Mouse (Mus musculus) MEL (cell line): ENCODE results near the gene Wbp2. TPM values are rescaled to one million over a fixed set of nuclear protein-coding genes. Genes with fewer than 3 reads are reported as not detected.

Experiments
- DNase-seq: peaks from one replicate; pipeline ENCODE4 v3.0.0; 2011; ENCODE audit warnings: low read depth, low spot score
- H3K27ac ChIP-seq: 2 replicates; pipeline ENCODE4 v1.5.1; 2012; ENCODE audit warnings: low read depth, mild to moderate bottlenecking, control low read depth, low read length, moderate library complexity; ENCODE audit not compliant: control insufficient read depth
- H3K27me3 ChIP-seq, 2 experiments: fragments of 150-350 bp in 1 of 2; sonication (generic) in 1 of 2; 2 replicates each; pipeline ENCODE4 v1.6.1; 2012; ENCODE audit warnings: low read length in 2 of 2, mild to moderate bottlenecking in 2 of 2, improper control_type of control experiment in 1 of 2, moderate library complexity in 1 of 2; ENCODE audit not compliant: insufficient read depth in 2 of 2, control insufficient read depth in 1 of 2
- H3K36me3 ChIP-seq, 2 experiments: 2 replicates each; pipeline ENCODE4 v1.6.1; 2012 to 2014; ENCODE audit warnings: low read length in 2 of 2, improper control_type of control experiment in 1 of 2, inconsistent platforms in 1 of 2, mild to moderate bottlenecking in 1 of 2; ENCODE audit not compliant: insufficient read depth in 2 of 2, control insufficient read depth in 1 of 2
- H3K4me1 ChIP-seq, 2 experiments: fragments of 150-350 bp in 1 of 2; sonication (generic) in 1 of 2; 2 replicates each; pipeline ENCODE4 v1.6.1; 2012; ENCODE audit warnings: low read length in 2 of 2, improper control_type of control experiment in 1 of 2, mild to moderate bottlenecking in 1 of 2; ENCODE audit not compliant: insufficient read depth in 2 of 2, control insufficient read depth in 1 of 2
- H3K4me3 ChIP-seq, 2 experiments: fragments of 150-350 bp in 1 of 2; sonication (generic) in 1 of 2; 2 replicates each; pipeline ENCODE4 v1.5.1; 2012; ENCODE audit warnings: low read depth in 2 of 2, low read length in 2 of 2, mild to moderate bottlenecking in 2 of 2, moderate library complexity in 2 of 2, control low read depth in 1 of 2, improper control_type of control experiment in 1 of 2; ENCODE audit not compliant: control insufficient read depth in 1 of 2, insufficient read depth in 1 of 2
- H3K79me2 ChIP-seq: 2 replicates; pipeline ENCODE4 v1.6.1; 2012; ENCODE audit warnings: mild to moderate bottlenecking, low read length, moderate library complexity; ENCODE audit not compliant: control insufficient read depth, poor library complexity, insufficient read depth
- H3K9ac ChIP-seq: 2 replicates; pipeline ENCODE4 v1.6.1; 2012; ENCODE audit warnings: low read depth, mild to moderate bottlenecking, control low read depth, low read length, moderate library complexity; ENCODE audit not compliant: control insufficient read depth, poor library complexity, severe bottlenecking
- H3K9me3 ChIP-seq: fragments of 150-350 bp; sonication (generic); replicated peaks from 2 replicates; pipeline ENCODE4 v1.6.1; 2012; ENCODE audit warnings: mild to moderate bottlenecking, low read length, improper control_type of control experiment, moderate library complexity; ENCODE audit not compliant: insufficient read depth
- CHD2 ChIP-seq: IDR thresholded peaks from 2 replicates; pipeline ENCODE4 v1.6.1; 2011; ENCODE audit warnings: low read length, improper control_type of control experiment
- CTCF ChIP-seq, 3 experiments: IDR thresholded peaks in 2 of 3; conservative IDR thresholded peaks in 1 of 3; 2 replicates each; pipeline ENCODE4 v1.5.1; 2011 to 2012; ENCODE audit warnings: low read length in 3 of 3, low read depth in 2 of 3, mild to moderate bottlenecking in 2 of 3, improper control_type of control experiment in 1 of 3, inconsistent platforms in 1 of 3, mixed read lengths in 1 of 3, moderate library complexity in 1 of 3; ENCODE audit not compliant: control insufficient read depth in 1 of 3, insufficient read depth in 1 of 3, poor library complexity in 1 of 3, severe bottlenecking in 1 of 3
- ELF1 ChIP-seq: IDR thresholded peaks from 2 replicates; pipeline ENCODE4 v1.6.1; 2014; ENCODE audit warnings: low read depth, mild to moderate bottlenecking, inconsistent platforms, low read length, improper control_type of control experiment, moderate library complexity
- EP300 ChIP-seq, 2 experiments: IDR thresholded peaks; 2 replicates each; pipeline ENCODE4 v1.6.1; 2011; ENCODE audit warnings: improper control_type of control experiment in 2 of 2, low read length in 2 of 2, low read depth in 1 of 2, mild to moderate bottlenecking in 1 of 2
- ETS1 ChIP-seq: IDR thresholded peaks from 2 replicates; pipeline ENCODE4 v1.6.1; 2012; ENCODE audit warnings: low read depth, mild to moderate bottlenecking, inconsistent platforms, low read length, improper control_type of control experiment, moderate library complexity
- GATA1 ChIP-seq: IDR thresholded peaks from 2 replicates; pipeline ENCODE4 v1.6.1; 2011; ENCODE audit warnings: low read depth, low read length, improper control_type of control experiment
- HCFC1 ChIP-seq: IDR thresholded peaks from 2 replicates; pipeline ENCODE4 v1.6.1; 2012; ENCODE audit warnings: low read depth, mild to moderate bottlenecking, inconsistent platforms, low read length, improper control_type of control experiment, moderate library complexity
- JUND ChIP-seq: IDR thresholded peaks from 2 replicates; pipeline ENCODE4 v1.6.1; 2011; ENCODE audit warnings: low read depth, mild to moderate bottlenecking, improper control_type of control experiment, low read length
- KAT2A ChIP-seq: conservative IDR thresholded peaks from 2 replicates; pipeline ENCODE4 v1.6.1; 2012; ENCODE audit warnings: low read depth, low read length, improper control_type of control experiment, inconsistent platforms
- MAFK ChIP-seq: IDR thresholded peaks from 2 replicates; pipeline ENCODE4 v1.6.1; 2011; ENCODE audit warnings: low read depth, mild to moderate bottlenecking, low read length, improper control_type of control experiment, borderline replicate concordance
- MAX ChIP-seq: IDR thresholded peaks from 2 replicates; pipeline ENCODE4 v1.6.1; 2011; ENCODE audit warnings: low read length, improper control_type of control experiment
- MAZ ChIP-seq: IDR thresholded peaks from 2 replicates; pipeline ENCODE4 v1.6.1; 2012; ENCODE audit warnings: low read depth, mild to moderate bottlenecking, inconsistent platforms, low read length, improper control_type of control experiment
- MXI1 ChIP-seq: IDR thresholded peaks from 2 replicates; pipeline ENCODE4 v1.6.1; 2011; ENCODE audit warnings: mild to moderate bottlenecking, low read depth, low read length, improper control_type of control experiment
- MYC ChIP-seq: IDR thresholded peaks from 2 replicates; pipeline ENCODE4 v1.6.1; 2011; ENCODE audit warnings: low read depth, mild to moderate bottlenecking, low read length, improper control_type of control experiment, moderate library complexity
- NELFE ChIP-seq: IDR thresholded peaks from 2 replicates; pipeline ENCODE4 v1.6.1; 2011; ENCODE audit warnings: low read depth, low read length, improper control_type of control experiment
- RCOR1 ChIP-seq: IDR thresholded peaks from 2 replicates; pipeline ENCODE4 v1.6.1; 2012; ENCODE audit warnings: low read depth, mild to moderate bottlenecking, inconsistent platforms, low read length, improper control_type of control experiment
- SIN3A ChIP-seq: IDR thresholded peaks from 2 replicates; pipeline ENCODE4 v1.6.1; 2012; ENCODE audit warnings: low read length, improper control_type of control experiment, inconsistent platforms
- SMC3 ChIP-seq: IDR thresholded peaks from 2 replicates; pipeline ENCODE4 v1.6.1; 2011; ENCODE audit warnings: low read depth, low read length, improper control_type of control experiment
- TAL1 ChIP-seq: IDR thresholded peaks from 2 replicates; pipeline ENCODE4 v1.6.1; 2012; ENCODE audit warnings: mild to moderate bottlenecking, inconsistent platforms, low read length, moderate library complexity, mixed read lengths
- TBP ChIP-seq: IDR thresholded peaks from 2 replicates; pipeline ENCODE4 v1.8.0; 2011; ENCODE audit warnings: low read depth, low read length, improper control_type of control experiment
- TCF12 ChIP-seq: IDR thresholded peaks from 2 replicates; pipeline ENCODE4 v1.6.1; 2014; ENCODE audit warnings: low read depth, mild to moderate bottlenecking, inconsistent platforms, low read length, improper control_type of control experiment, moderate library complexity
- USF1 ChIP-seq: IDR thresholded peaks from 2 replicates; pipeline ENCODE4 v1.6.1; 2014; ENCODE audit warnings: low read depth, mild to moderate bottlenecking, inconsistent platforms, low read length, improper control_type of control experiment, moderate library complexity
- ZKSCAN1 ChIP-seq: IDR thresholded peaks from 2 replicates; pipeline ENCODE4 v1.6.1; 2012; ENCODE audit warnings: low read depth, mild to moderate bottlenecking, inconsistent platforms, low read length, improper control_type of control experiment, moderate library complexity
- ZMIZ1 ChIP-seq: IDR thresholded peaks from 2 replicates; pipeline ENCODE4 v1.6.1; 2012; ENCODE audit warnings: low read depth, mild to moderate bottlenecking, inconsistent platforms, low read length, improper control_type of control experiment, moderate library complexity
- ZNF384 ChIP-seq: IDR thresholded peaks from 2 replicates; pipeline ENCODE4 v1.6.1; 2012; ENCODE audit warnings: low read depth, mild to moderate bottlenecking, inconsistent platforms, low read length, improper control_type of control experiment
- polyA plus RNA-seq, 2 experiments: library from polyadenylated mRNA; stranded (reverse) in 1 of 2; unstranded in 1 of 2; fragments of >175 nt in 1 of 2; fragments of >200 nt in 1 of 2; gene quantifications; 2 replicates each; pipeline versions ENCODE4 v1.2.1 to v1.2.4; 2012; ENCODE audit warnings: low replicate concordance in 2 of 2, low read depth in 1 of 2; ENCODE audit not compliant: insufficient read length in 2 of 2, insufficient read depth in 1 of 2, missing spikeins in 1 of 2
- total RNA-seq: library from RNA; depleted of rRNA; stranded (reverse); fragments of 300-350 nt; gene quantifications from 2 replicates; pipeline ENCODE4 v1.2.3, GENCODE M21; 2012

The Wbp2 gene
- total and polyA plus RNA-seq, 3 experiments: 16.5 to 75.8 TPM; not detected in 1

DNA sequence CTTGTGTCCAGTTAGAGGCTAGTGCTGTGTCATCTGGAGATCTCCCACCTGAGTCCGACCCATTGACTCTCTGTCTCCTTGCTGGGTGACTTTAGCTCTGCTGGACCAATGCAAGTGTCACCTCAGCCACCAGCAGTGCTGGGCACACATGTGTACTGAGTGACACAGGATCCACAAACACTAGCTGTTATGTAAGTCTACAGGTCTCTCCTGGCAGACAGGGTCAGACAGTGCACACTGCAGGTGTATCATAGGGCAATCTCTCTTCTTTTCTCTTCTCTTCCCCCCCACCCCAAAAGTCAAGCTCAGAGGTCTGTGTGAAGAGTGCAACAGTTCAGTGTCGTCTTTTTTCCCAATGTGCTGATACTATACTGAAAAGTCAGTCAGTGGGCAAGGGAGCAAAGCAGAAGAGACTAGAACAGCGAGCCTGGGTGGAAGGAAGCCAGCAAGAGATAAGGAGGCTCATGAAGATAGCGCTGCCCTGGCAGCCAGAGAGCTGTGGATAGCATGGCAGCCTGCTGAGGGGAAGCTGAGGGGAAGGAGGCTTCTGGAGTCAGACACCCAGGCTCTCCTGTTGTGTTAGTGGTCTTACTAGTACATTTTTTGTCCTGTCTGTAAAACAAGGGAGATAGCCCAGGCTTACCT is 29.4 kb downstream of the Wbp2 start:
- Histone ChIP-seq H3K4me1 (peaks cover 21 to 48% of the 10 kb centered on the region in 2 experiments), H3K36me3 (peaks cover 26 to 35% of the 10 kb centered on the region in 2 experiments), H3K9me3 (no peaks in the 10 kb centered on the region), H3K27me3 (no peaks in the 10 kb centered on the region), H3K9ac (peak overlapping the region; percentile 22), H3K79me2 (no peaks in the 10 kb centered on the region)
- TF ChIP-seq MYC (peak; percentile 80; the same call in 1 of the 2 replicates), TAL1 (peak; percentile 57; the same call in 1 of the 2 replicates), ELF1 (peak; percentile 51; the same call in 1 of the 2 replicates), EP300 (IDR thresholded peaks at IDR 0.05; ENCODE audit: low read depth in 1 of 2, low read length in 2 of 2) (peak; percentile 87 to 94), ZMIZ1 (peak; percentile 49; the same call in 1 of the 2 replicates), CTCF (IDR thresholded peaks at IDR 0.05 in 2 of 3, conservative IDR thresholded peaks at IDR 0.05 in 1 of 3; ENCODE audit: control insufficient read depth in 1 of 3, insufficient read depth in 1 of 3, low read depth in 2 of 3, low read length in 3 of 3, poor library complexity in 1 of 3, severe bottlenecking in 1 of 3) (no peak), CHD2 (no peak; the same call in 1 of the 2 replicates), HCFC1 (peak; percentile 67), RCOR1 (peak; percentile 78), SMC3 (peak; percentile 27; the same call in 1 of the 2 replicates), TCF12 (peak; percentile 82), NELFE (peak; percentile 15; the same call in 1 of the 2 replicates), TBP (peak; percentile 65), USF1 (peak; percentile 49; the same call in 1 of the 2 replicates), MAFK (0 out of 2 replicates have a peak, but pooled peaks have one; percentile 23), ETS1 (peak; percentile 91), SIN3A (peak; percentile 85), KAT2A (no peak), MAX (peak; percentile 45; the same call in 1 of the 2 replicates), ZKSCAN1 (no peak), GATA1 (peak; percentile 99), JUND (no peak), MAZ (peak; percentile 61), ZNF384 (no peak), MXI1 (peak; percentile 85)
- TF ChIP-seq, all 39 proteins: peak for 19
- peak; percentile 94 for DNase-seq
- Histone ChIP-seq H3K4me3 (no peak overlapping the region), H3K27ac (peak overlapping the region; percentile 82)
